ENCODE assay signal across 17 mouse cellular contexts in genomic region chr9:32030203-32030602, GRCm38 (mm10).
DNase-seq lines count a peak whose midpoint lies in the region; ATAC-seq and TF ChIP-seq lines count a peak whose summit lies in the region.
"Had no signal": no experiment of that assay in that cellular context is flagged by ENCODE, and none has a peak within 500 bp of the region (broad histone marks: within the 10 kb centered on the region; RNA-seq: fewer than 3 reads in every experiment).

No protein-coding gene starts in this region.

- H3K4me2 ChIP-seq in heart, embryonic 11.5 days = no peak overlapping the region

- H3K9me3 ChIP-seq in heart, embryonic 11.5 days (replicated peaks; ENCODE audit: control insufficient read depth, low read length) = no peaks in the 10 kb centered on the region
- no peaks in the 10 kb centered on the region for H3K9me3 ChIP-seq in heart, embryonic 10.5 days

- TF ChIP-seq POLR2A in heart, adult 2 months (IDR thresholded peaks at IDR 0.05; ENCODE audit: insufficient read depth, low read depth, low read length) = no peak

- H3K36me3 ChIP-seq in heart, embryonic 11.5 days (ENCODE audit: control insufficient read depth, insufficient read depth, low read length) = no peaks in the 10 kb centered on the region
- H3K36me3 ChIP-seq in heart, adult 2 months (ENCODE audit: control insufficient read depth, insufficient read depth, low read length) = no peaks in the 10 kb centered on the region; the same call in 1 of the 2 replicates
- H3K36me3 ChIP-seq in heart, embryonic 10.5 days = no peaks in the 10 kb centered on the region
- H3K36me3 ChIP-seq: G1E had no signal

- intact Hi-C loops in heart, adult 2 months (cut with DNase I) = loop anchor here (5.0 kb wide), 1 partner anchor 58 kb away; no protein-coding TSS in a partner anchor
- intact Hi-C loops in heart, postnatal 10 days (cut with DNase I) = loop anchor here (5.0 kb wide), 1 partner anchor 127 kb away; no protein-coding TSS in a partner anchor

- no peak overlapping the region for H3K27ac ChIP-seq in heart, embryonic 11.5 days (ENCODE audit: low read depth, low read length)
- H3K27ac ChIP-seq in heart, adult 2 months = 0 out of 2 replicates have a peak overlapping the region, but pooled peaks have one; percentile 9
- H3K27ac ChIP-seq in heart, embryonic 10.5 days = peak overlapping the region; percentile 72; the same call in 1 of the 2 replicates

- TF ChIP-seq CTCF in heart, adult 2 months (IDR thresholded peaks at IDR 0.05) = no peak

- no peak for ATAC-seq in heart, embryonic 11.5 days (replicated peaks; ENCODE audit: insufficient number of reproducible peaks, low FRiP score, low TSS enrichment)
- ATAC-seq: activated CD4-positive, CD25-positive, alpha-beta regulatory T cell, adult 4 months; CD4-positive, CD25-positive, alpha-beta regulatory T cell, adult 4 months; Patski had no signal

- no peak overlapping the region for H3K9ac ChIP-seq in heart, embryonic 11.5 days (ENCODE audit: low read depth, low read length)
- H3K9ac ChIP-seq in heart, adult 2 months (ENCODE audit: low read depth, low read length) = no peak overlapping the region

- 44% methylated on average over 7 of the region's 7 CpGs for WGBS in heart, embryonic 11.5 days (ENCODE audit: insufficient replicate concordance)
- WGBS in heart, adult 2 months = 69% methylated on average over 7 of the region's 7 CpGs
- 41% methylated on average over 7 of the region's 7 CpGs for WGBS in heart, embryonic 10.5 days

- H3K79me2 ChIP-seq in heart, adult 2 months (replicated peaks; ENCODE audit: control insufficient read depth, insufficient read depth, low read length) = 0 out of 2 replicates have a peak, but pooled peaks cover 3% of the 10 kb centered on the region

- no peaks in the 10 kb centered on the region for H3K27me3 ChIP-seq in heart, embryonic 11.5 days (ENCODE audit: control insufficient read depth, insufficient read depth, low read length)
- no peaks in the 10 kb centered on the region for H3K27me3 ChIP-seq in heart, adult 2 months (ENCODE audit: control insufficient read depth, insufficient read depth, low read length)
- no peaks in the 10 kb centered on the region for H3K27me3 ChIP-seq in heart, embryonic 10.5 days (ENCODE audit: insufficient read depth, poor library complexity, severe bottlenecking)
- H3K27me3 ChIP-seq: CH12.LX, Patski had no signal

- TF ChIP-seq EP300 in heart, adult 2 months (IDR thresholded peaks at IDR 0.05; ENCODE audit: insufficient read depth, low read depth, low read length) = no peak

- H3K4me1 ChIP-seq in heart, embryonic 11.5 days (ENCODE audit: control insufficient read depth, insufficient read depth, low read length) = peaks cover 36% of the 10 kb centered on the region
- peaks cover 8% of the 10 kb centered on the region for H3K4me1 ChIP-seq in heart, adult 2 months (ENCODE audit: control insufficient read depth, insufficient read depth, low read length)
- peaks cover 48% of the 10 kb centered on the region for H3K4me1 ChIP-seq in heart, embryonic 10.5 days

- peak; percentile 70 for DNase-seq in heart, adult 11 months
- no peak for DNase-seq in heart, adult 2 months
- DNase-seq in heart, postnatal 4 days = no peak
- no peak for DNase-seq in heart, embryonic 10.5 days (ENCODE audit: low spot score)
- no peak for DNase-seq in heart, postnatal 10 days
- peak; percentile 59 for DNase-seq in retina, adult 2 months (ENCODE audit: low read depth, low spot score)
- no peak for DNase-seq in retina, postnatal 1 day
- DNase-seq: adrenal gland, adult 8-10 months; B cell, adult 2 months; cerebellum, adult 11 months; cerebellum, adult 11-12 months had no signal

- H3K4me3 ChIP-seq in heart, embryonic 11.5 days (ENCODE audit: low read depth, low read length) = no peak overlapping the region
- no peak overlapping the region for H3K4me3 ChIP-seq in heart, adult 2 months
- H3K4me3 ChIP-seq in heart, embryonic 10.5 days = no peak overlapping the region

Comparison
In these comparisons a context has a peak if more than half of its experiments do, and no peak if none do; other contexts are left out.
1. DNase-seq: peak in heart, adult 11 months (single experiment) and retina, adult 2 months (single experiment); none in heart, adult 2 months (0 of 2), heart, postnatal 4 days (single experiment), heart, embryonic 10.5 days (single experiment), heart, postnatal 10 days (0 of 2) and retina, postnatal 1 day (single experiment).